Mouse (Mus musculus): Measurements from ENCODE around the gene Ern1. TPM values are rescaled to one million over a fixed set of nuclear protein-coding genes. Genes with fewer than 3 reads are reported as not detected.

The Ern1 gene
- polyA plus RNA-seq, 1 experiment from 2014 or later, result 3.8 TPM

DNA sequence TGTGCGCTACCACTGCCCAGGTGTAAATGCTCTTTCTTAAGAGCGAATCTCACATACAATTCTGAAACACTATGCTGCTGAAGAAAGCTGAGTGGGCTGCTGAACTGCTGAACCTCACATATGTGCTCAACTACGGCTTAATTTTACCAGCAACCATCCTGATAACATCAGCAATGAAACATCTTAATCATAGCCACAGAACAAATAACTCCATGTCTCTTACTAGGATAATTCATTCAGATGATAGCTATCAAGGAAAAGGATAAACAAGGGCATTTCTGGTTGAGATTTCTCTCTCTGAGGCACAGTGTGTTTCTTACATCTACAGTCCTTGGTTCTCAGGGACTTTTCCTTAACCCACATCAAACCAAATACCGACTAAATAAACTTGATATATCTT is 2.8 kb downstream of the Ern1 start:
- WGBS, result 95% methylated on average over 4 of the region's 4 CpGs
- no peak overlapping the region for H3K4me2 ChIP-seq (ENCODE audit: low read depth, low read length)
- no peaks in the 10 kb centered on the region for H3K27me3 ChIP-seq (ENCODE audit: control insufficient read depth, insufficient read depth, low read length)
- H3K36me3 ChIP-seq (replicated peaks; ENCODE audit: control insufficient read depth, insufficient read depth, low read depth, low read length), result no peaks in the 10 kb centered on the region
- H3K4me1 ChIP-seq (ENCODE audit: control insufficient read depth, insufficient read depth, low read length), result no peaks in the 10 kb centered on the region; the same call in 1 of the 2 replicates
- H3K4me3 ChIP-seq (ENCODE audit: low read depth, low read length), result no peak overlapping the region
- DNase-seq (ENCODE audit: low spot score) (no peak), ATAC-seq (replicated peaks; ENCODE audit: insufficient number of reproducible peaks, low FRiP score, low TSS enrichment, low read depth) (no peak)
- H3K9ac ChIP-seq (replicated peaks; ENCODE audit: low read length), result no peak overlapping the region
- no peak overlapping the region for H3K27ac ChIP-seq (replicated peaks; ENCODE audit: low read depth, low read length)
- no peaks in the 10 kb centered on the region for H3K9me3 ChIP-seq (replicated peaks; ENCODE audit: control insufficient read depth, low read length)

DNA sequence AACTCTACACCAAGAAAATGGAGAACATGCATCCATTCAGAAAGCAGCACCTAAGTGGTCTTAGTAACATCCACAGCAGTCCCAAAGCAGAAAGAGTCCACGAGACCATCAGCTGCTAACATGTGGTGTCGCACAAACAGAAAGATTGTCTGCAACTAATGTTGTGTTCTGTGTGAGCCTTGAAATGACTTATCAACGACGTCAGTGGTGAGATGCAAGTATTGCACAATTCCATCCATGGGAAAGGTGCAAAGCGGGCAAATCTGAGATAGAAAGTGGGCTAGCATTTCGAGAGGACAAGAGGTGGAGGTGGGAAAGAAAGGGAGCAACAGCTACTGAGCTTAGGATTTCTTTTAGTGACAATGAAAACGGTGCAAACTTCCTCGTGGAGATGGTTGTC is 4.8 kb downstream of the Ern1 start:
- ATAC-seq (replicated peaks; ENCODE audit: insufficient number of reproducible peaks, low FRiP score, low TSS enrichment, low read depth) (no peak), DNase-seq (ENCODE audit: low spot score) (no peak)
- H3K9ac ChIP-seq (replicated peaks; ENCODE audit: low read length), result no peak overlapping the region
- H3K4me1 ChIP-seq (ENCODE audit: control insufficient read depth, insufficient read depth, low read length), result no peaks in the 10 kb centered on the region; the same call in 1 of the 2 replicates
- H3K4me3 ChIP-seq (ENCODE audit: low read depth, low read length), result no peak overlapping the region
- 85% methylated on average over 8 of the region's 8 CpGs for WGBS
- H3K4me2 ChIP-seq (ENCODE audit: low read depth, low read length), result no peak overlapping the region
- no peak overlapping the region for H3K27ac ChIP-seq (replicated peaks; ENCODE audit: low read depth, low read length)
- H3K36me3 ChIP-seq (replicated peaks; ENCODE audit: control insufficient read depth, insufficient read depth, low read depth, low read length), result no peaks in the 10 kb centered on the region
- H3K9me3 ChIP-seq (replicated peaks; ENCODE audit: control insufficient read depth, low read length), result no peaks in the 10 kb centered on the region
- no peaks in the 10 kb centered on the region for H3K27me3 ChIP-seq (ENCODE audit: control insufficient read depth, insufficient read depth, low read length)

DNA sequence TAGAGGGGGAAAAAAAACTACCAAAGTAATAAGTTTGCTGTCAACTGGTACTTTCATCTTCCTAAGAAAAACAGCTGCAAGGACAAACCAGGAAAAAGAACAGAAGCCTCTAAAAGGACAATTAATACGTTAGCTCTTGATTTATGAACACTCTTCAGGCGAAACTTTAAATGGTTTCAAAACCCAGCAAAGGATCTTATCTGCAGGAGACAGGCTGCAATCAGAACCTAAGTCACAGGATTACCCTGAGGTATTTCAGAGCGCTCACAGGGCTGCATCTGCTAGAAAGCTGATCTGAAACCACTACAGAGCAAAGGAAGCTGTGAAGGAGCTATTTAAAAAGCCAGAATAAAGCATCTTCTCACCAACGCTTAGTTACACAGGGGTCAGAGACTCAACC is 6.0 kb downstream of the Ern1 start:
- Histone ChIP-seq H3K9ac (replicated peaks; ENCODE audit: low read length) (no peak overlapping the region), H3K36me3 (replicated peaks; ENCODE audit: control insufficient read depth, insufficient read depth, low read depth, low read length) (no peaks in the 10 kb centered on the region), H3K27ac (replicated peaks; ENCODE audit: low read depth, low read length) (no peak overlapping the region), H3K4me2 (ENCODE audit: low read depth, low read length) (no peak overlapping the region), H3K4me3 (ENCODE audit: low read depth, low read length) (no peak overlapping the region), H3K27me3 (ENCODE audit: control insufficient read depth, insufficient read depth, low read length) (no peaks in the 10 kb centered on the region), H3K9me3 (replicated peaks; ENCODE audit: control insufficient read depth, low read length) (no peaks in the 10 kb centered on the region), H3K4me1 (ENCODE audit: control insufficient read depth, insufficient read depth, low read length) (no peaks in the 10 kb centered on the region; the same call in 1 of the 2 replicates)
- WGBS, result 79% methylated on average over 4 of the region's 4 CpGs
- no peak for ATAC-seq (replicated peaks; ENCODE audit: insufficient number of reproducible peaks, low FRiP score, low TSS enrichment, low read depth)
- no peak for DNase-seq (ENCODE audit: low spot score)

DNA sequence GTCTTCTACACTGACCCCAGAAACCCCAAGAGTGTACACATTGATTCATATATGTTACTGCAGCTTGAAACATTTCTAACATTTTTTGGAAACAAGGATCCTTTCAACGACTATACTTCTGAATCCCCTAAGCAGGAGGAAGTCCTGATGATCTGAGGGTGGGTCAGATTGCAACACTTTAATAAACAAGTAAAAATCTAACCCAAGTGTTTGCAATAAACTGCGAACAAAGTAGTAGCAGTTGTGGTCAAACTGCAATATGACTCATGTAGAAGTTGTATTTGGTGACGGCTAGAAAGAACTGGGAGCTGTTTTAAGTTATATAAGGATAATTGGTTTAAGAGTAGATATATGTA is 7.1 kb downstream of the Ern1 start:
- no peak overlapping the region for H3K27ac ChIP-seq (replicated peaks; ENCODE audit: low read depth, low read length)
- WGBS, result 72% methylated on average over 3 of the region's 3 CpGs
- H3K9me3 ChIP-seq (replicated peaks; ENCODE audit: control insufficient read depth, low read length), result no peaks in the 10 kb centered on the region
- H3K27me3 ChIP-seq (ENCODE audit: control insufficient read depth, insufficient read depth, low read length), result no peaks in the 10 kb centered on the region
- no peak overlapping the region for H3K4me3 ChIP-seq (ENCODE audit: low read depth, low read length)
- no peaks in the 10 kb centered on the region for H3K36me3 ChIP-seq (replicated peaks; ENCODE audit: control insufficient read depth, insufficient read depth, low read depth, low read length)
- no peak overlapping the region for H3K4me2 ChIP-seq (ENCODE audit: low read depth, low read length)
- H3K4me1 ChIP-seq (ENCODE audit: control insufficient read depth, insufficient read depth, low read length), result no peaks in the 10 kb centered on the region; the same call in 1 of the 2 replicates
- DNase-seq (ENCODE audit: low spot score) (no peak), ATAC-seq (replicated peaks; ENCODE audit: insufficient number of reproducible peaks, low FRiP score, low TSS enrichment, low read depth) (no peak)
- no peak overlapping the region for H3K9ac ChIP-seq (replicated peaks; ENCODE audit: low read length)

DNA sequence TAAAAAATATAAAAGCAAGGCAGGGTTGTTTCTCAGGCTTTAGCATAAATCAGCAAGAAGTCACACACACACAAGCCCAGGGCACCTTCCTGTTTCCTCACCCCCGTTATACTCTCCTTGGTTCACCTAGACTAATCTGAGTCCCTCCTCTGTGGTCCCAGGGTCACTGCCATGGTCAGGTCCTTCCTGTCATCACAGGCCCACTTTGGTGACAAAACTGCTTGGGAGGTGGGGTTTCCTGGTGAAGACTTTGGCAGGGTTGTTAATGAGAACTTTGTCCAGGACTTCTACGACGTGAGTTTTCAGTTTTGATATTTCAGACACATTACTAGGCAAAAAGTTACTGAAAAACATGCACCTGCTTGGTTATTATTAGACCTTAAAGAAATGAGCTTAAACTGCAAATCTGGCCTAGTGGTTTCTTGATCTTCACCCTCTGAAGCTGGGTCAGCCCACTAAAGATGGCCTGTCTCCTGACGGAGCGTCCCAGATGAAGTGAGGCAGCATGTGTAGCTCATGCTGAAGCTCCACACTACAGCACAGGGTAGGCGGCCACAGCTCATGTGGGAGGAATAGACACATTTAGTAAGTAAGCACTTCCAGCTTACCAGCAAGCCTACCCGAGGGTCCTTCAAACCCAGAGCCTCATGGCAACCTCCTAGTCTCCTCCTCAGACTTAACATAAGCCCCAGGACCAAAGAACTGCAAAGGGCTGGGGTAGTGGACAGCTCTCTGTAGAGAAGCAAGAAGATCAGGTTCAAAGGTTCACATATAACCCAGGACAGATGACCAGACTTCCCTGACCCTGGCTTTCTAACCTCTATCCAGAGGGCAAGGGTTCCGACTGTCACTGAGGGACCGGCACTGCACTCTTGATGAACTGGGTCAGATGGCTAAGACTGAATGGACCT is 7.8 kb downstream of the Ern1 start:
- Histone ChIP-seq H3K4me3 (ENCODE audit: low read depth, low read length) (no peak overlapping the region), H3K27me3 (ENCODE audit: control insufficient read depth, insufficient read depth, low read length) (no peaks in the 10 kb centered on the region), H3K9me3 (replicated peaks; ENCODE audit: control insufficient read depth, low read length) (no peaks in the 10 kb centered on the region), H3K4me2 (ENCODE audit: low read depth, low read length) (no peak overlapping the region), H3K4me1 (ENCODE audit: control insufficient read depth, insufficient read depth, low read length) (no peaks in the 10 kb centered on the region; the same call in 1 of the 2 replicates), H3K36me3 (replicated peaks; ENCODE audit: control insufficient read depth, insufficient read depth, low read depth, low read length) (no peaks in the 10 kb centered on the region), H3K9ac (replicated peaks; ENCODE audit: low read length) (no peak overlapping the region), H3K27ac (replicated peaks; ENCODE audit: low read depth, low read length) (no peak overlapping the region)
- ATAC-seq (replicated peaks; ENCODE audit: insufficient number of reproducible peaks, low FRiP score, low TSS enrichment, low read depth) (no peak), DNase-seq (ENCODE audit: low spot score) (no peak)
- WGBS, result 76% methylated on average over 9 of the region's 9 CpGs

DNA sequence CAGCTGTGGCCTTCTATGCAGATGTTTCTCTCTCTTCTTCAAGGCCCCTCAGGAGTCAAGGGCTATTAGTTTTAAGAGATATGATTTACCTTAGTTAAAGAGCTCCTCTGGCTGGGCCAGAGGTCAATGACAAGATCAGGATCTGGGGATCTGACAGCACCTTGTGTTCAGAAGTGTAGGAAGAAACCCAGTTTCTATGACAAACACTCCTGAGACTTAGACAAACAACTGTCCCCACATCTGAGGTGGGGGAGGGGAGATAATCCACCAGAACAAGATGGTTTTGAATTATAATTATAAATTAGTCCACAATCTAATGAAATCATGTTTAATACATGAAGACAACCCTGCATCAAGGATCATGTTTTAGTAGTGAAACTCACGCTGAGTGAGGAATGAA is 8.9 kb downstream of the Ern1 start:
- Histone ChIP-seq H3K9ac (replicated peaks; ENCODE audit: low read length) (no peak overlapping the region), H3K4me2 (ENCODE audit: low read depth, low read length) (no peak overlapping the region), H3K36me3 (replicated peaks; ENCODE audit: control insufficient read depth, insufficient read depth, low read depth, low read length) (no peaks in the 10 kb centered on the region), H3K4me1 (ENCODE audit: control insufficient read depth, insufficient read depth, low read length) (no peaks in the 10 kb centered on the region; the same call in 1 of the 2 replicates), H3K9me3 (replicated peaks; ENCODE audit: control insufficient read depth, low read length) (no peaks in the 10 kb centered on the region), H3K4me3 (ENCODE audit: low read depth, low read length) (no peak overlapping the region), H3K27ac (replicated peaks; ENCODE audit: low read depth, low read length) (no peak overlapping the region), H3K27me3 (ENCODE audit: control insufficient read depth, insufficient read depth, low read length) (no peaks in the 10 kb centered on the region)
- DNase-seq (ENCODE audit: low spot score) (no peak), ATAC-seq (replicated peaks; ENCODE audit: insufficient number of reproducible peaks, low FRiP score, low TSS enrichment, low read depth) (no peak)
- 46% methylated on average over 1 of the region's 1 CpGs for WGBS

DNA sequence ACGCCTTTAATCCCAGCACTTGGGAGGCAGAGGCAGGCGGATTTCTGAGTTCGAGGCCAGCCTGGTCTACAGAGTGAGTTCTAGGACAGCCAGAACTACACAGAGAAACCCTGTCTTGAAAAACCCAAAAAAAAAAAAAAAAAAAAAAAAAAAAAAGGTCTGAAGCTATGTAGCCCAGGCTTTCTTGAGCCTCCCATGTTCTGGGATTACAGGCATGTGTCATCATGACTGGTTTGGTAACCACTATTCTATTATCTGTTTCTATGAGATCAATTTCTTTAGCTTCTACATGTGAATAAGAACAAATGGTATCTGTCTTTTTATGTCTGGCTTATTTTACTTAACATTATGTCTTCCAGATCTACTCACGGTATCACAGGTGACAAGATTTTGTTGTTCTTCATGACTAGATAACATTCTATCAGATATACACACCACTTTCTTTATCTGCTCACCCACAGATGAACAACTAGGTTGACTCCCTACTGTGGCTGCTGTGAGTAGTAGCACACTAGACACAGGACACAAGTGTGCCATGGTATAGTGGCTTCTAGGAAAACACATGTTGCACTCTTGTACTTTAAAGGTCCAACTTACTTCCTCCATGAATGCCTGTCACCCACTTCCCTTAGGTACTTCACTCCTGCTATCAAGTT is 10.0 kb downstream of the Ern1 start:
- H3K27ac ChIP-seq (replicated peaks; ENCODE audit: low read depth, low read length), result no peak overlapping the region
- H3K4me3 ChIP-seq (ENCODE audit: low read depth, low read length), result no peak overlapping the region
- ATAC-seq (replicated peaks; ENCODE audit: insufficient number of reproducible peaks, low FRiP score, low TSS enrichment, low read depth) (no peak), DNase-seq (ENCODE audit: low spot score) (no peak)
- H3K27me3 ChIP-seq (ENCODE audit: control insufficient read depth, insufficient read depth, low read length), result no peaks in the 10 kb centered on the region
- no peaks in the 10 kb centered on the region; the same call in 1 of the 2 replicates for H3K4me1 ChIP-seq (ENCODE audit: control insufficient read depth, insufficient read depth, low read length)
- H3K9me3 ChIP-seq (replicated peaks; ENCODE audit: control insufficient read depth, low read length), result no peaks in the 10 kb centered on the region
- no peak overlapping the region for H3K9ac ChIP-seq (replicated peaks; ENCODE audit: low read length)
- no peaks in the 10 kb centered on the region for H3K36me3 ChIP-seq (replicated peaks; ENCODE audit: control insufficient read depth, insufficient read depth, low read depth, low read length)
- 89% methylated on average over 4 of the region's 4 CpGs for WGBS
- no peak overlapping the region for H3K4me2 ChIP-seq (ENCODE audit: low read depth, low read length)

DNA sequence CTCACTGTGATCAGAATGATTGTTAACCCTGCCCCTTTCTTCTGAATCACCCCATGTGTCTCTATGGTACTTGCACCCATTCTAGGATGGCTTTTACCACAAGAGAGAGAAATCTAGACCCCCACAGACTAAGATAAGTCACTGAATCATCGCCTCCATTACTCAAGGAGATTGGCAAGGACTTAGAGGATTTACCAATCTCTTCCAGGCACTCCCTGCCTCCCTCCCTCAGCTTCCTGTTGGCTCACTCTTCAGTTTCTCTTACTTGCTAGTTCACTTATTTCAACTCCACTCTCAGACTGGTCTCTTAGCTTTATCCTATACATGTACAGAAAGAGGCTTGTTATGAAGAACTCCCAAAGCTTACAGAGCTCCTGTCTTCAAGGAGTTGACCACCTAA is 12.3 kb downstream of the Ern1 start:
- H3K9me3 ChIP-seq (replicated peaks; ENCODE audit: control insufficient read depth, low read length), result no peaks in the 10 kb centered on the region
- ATAC-seq (replicated peaks; ENCODE audit: insufficient number of reproducible peaks, low FRiP score, low TSS enrichment, low read depth) (no peak), DNase-seq (ENCODE audit: low spot score) (no peak)
- no peak overlapping the region for H3K4me3 ChIP-seq (ENCODE audit: low read depth, low read length)
- no peaks in the 10 kb centered on the region; the same call in 1 of the 2 replicates for H3K4me1 ChIP-seq (ENCODE audit: control insufficient read depth, insufficient read depth, low read length)
- H3K9ac ChIP-seq (replicated peaks; ENCODE audit: low read length), result no peak overlapping the region
- no peak overlapping the region for H3K4me2 ChIP-seq (ENCODE audit: low read depth, low read length)
- H3K36me3 ChIP-seq (replicated peaks; ENCODE audit: control insufficient read depth, insufficient read depth, low read depth, low read length), result no peaks in the 10 kb centered on the region
- no peaks in the 10 kb centered on the region for H3K27me3 ChIP-seq (ENCODE audit: control insufficient read depth, insufficient read depth, low read length)
- WGBS, result 88% methylated on average over 1 of the region's 1 CpGs
- H3K27ac ChIP-seq (replicated peaks; ENCODE audit: low read depth, low read length), result no peak overlapping the region

Measured in embryonic facial prominence, embryonic 11.5 days (tissue).